In genomic region chr10:111700570-111700969, GRCm38 (mm10) we compare ENCODE assay signal across 26 mouse cellular contexts.
DNase-seq lines count a peak whose midpoint lies in the region; ATAC-seq and TF ChIP-seq lines count a peak whose summit lies in the region.
"Had no signal": no experiment of that assay in that cellular context is flagged by ENCODE, and none has a peak within 500 bp of the region (broad histone marks: within the 10 kb centered on the region; RNA-seq: fewer than 3 reads in every experiment).

No protein-coding gene starts in this region.

- no peaks in the 10 kb centered on the region for H3K36me3 ChIP-seq in forebrain, postnatal 0 days (ENCODE audit: insufficient read depth)
- no peaks in the 10 kb centered on the region for H3K36me3 ChIP-seq in forebrain, embryonic 12.5 days (replicated peaks)
- H3K36me3 ChIP-seq in midbrain, embryonic 13.5 days: no peaks in the 10 kb centered on the region
- H3K36me3 ChIP-seq in midbrain, postnatal 0 days (ENCODE audit: insufficient read depth, low read length): no peaks in the 10 kb centered on the region
- no peaks in the 10 kb centered on the region for H3K36me3 ChIP-seq in hindbrain, embryonic 14.5 days (replicated peaks; ENCODE audit: control insufficient read depth, insufficient read depth)
- H3K36me3 ChIP-seq: embryonic facial prominence, embryonic 15.5 days; heart, embryonic 15.5 days; midbrain, embryonic 10.5 days had no signal

- H3K27ac ChIP-seq in forebrain, postnatal 0 days (ENCODE audit: low read depth, low read length): peak overlapping the region; percentile 66; the same call in 1 of the 2 replicates
- no peak overlapping the region for H3K27ac ChIP-seq in forebrain, embryonic 12.5 days
- H3K27ac ChIP-seq in midbrain, embryonic 13.5 days: peak overlapping the region; percentile 30; the same call in 1 of the 2 replicates
- H3K27ac ChIP-seq in midbrain, postnatal 0 days (ENCODE audit: low read depth, low read length): no peak overlapping the region
- peak overlapping the region; percentile 18; the same call in 1 of the 2 replicates for H3K27ac ChIP-seq in hindbrain, embryonic 14.5 days
- H3K27ac ChIP-seq: heart, embryonic 15.5 days; macrophage; midbrain, embryonic 10.5 days had no signal

- H3K9ac ChIP-seq in forebrain, postnatal 0 days: no peak overlapping the region
- H3K9ac ChIP-seq in forebrain, embryonic 12.5 days: no peak overlapping the region
- H3K9ac ChIP-seq in midbrain, embryonic 13.5 days (replicated peaks): no peak overlapping the region
- no peak overlapping the region for H3K9ac ChIP-seq in midbrain, postnatal 0 days (replicated peaks; ENCODE audit: low read length, poor library complexity, severe bottlenecking)
- no peak overlapping the region for H3K9ac ChIP-seq in hindbrain, embryonic 14.5 days
- H3K9ac ChIP-seq: embryonic facial prominence, embryonic 15.5 days; heart, embryonic 15.5 days; liver, postnatal 0 days had no signal

- 73% methylated on average over 3 of the region's 3 CpGs for WGBS in forebrain, postnatal 0 days
- 88% methylated on average over 3 of the region's 3 CpGs for WGBS in forebrain, embryonic 12.5 days
- WGBS in midbrain, embryonic 13.5 days: 79% methylated on average over 3 of the region's 3 CpGs
- WGBS in midbrain, postnatal 0 days: 71% methylated on average over 3 of the region's 3 CpGs
- 59% methylated on average over 3 of the region's 3 CpGs for WGBS in hindbrain, embryonic 14.5 days

- TF ChIP-seq CTCF in forebrain, postnatal 0 days (IDR thresholded peaks at IDR 0.05; ENCODE audit: low read depth): no peak
- no peak for TF ChIP-seq CTCF in midbrain, postnatal 0 days (IDR thresholded peaks at IDR 0.05)

- no peak overlapping the region for H3K4me3 ChIP-seq in forebrain, postnatal 0 days (ENCODE audit: low read depth, low read length)
- H3K4me3 ChIP-seq in forebrain, embryonic 12.5 days (replicated peaks): no peak overlapping the region
- no peak overlapping the region for H3K4me3 ChIP-seq in midbrain, embryonic 13.5 days (replicated peaks)
- H3K4me3 ChIP-seq in midbrain, postnatal 0 days (ENCODE audit: low read depth, low read length): no peak overlapping the region
- no peak overlapping the region for H3K4me3 ChIP-seq in hindbrain, embryonic 14.5 days (replicated peaks; ENCODE audit: low read length)
- H3K4me3 ChIP-seq: embryonic facial prominence, embryonic 15.5 days; heart, embryonic 15.5 days; midbrain, embryonic 10.5 days had no signal

- no peaks in the 10 kb centered on the region for H3K27me3 ChIP-seq in forebrain, postnatal 0 days (ENCODE audit: insufficient read depth, low read length)
- no peaks in the 10 kb centered on the region for H3K27me3 ChIP-seq in forebrain, embryonic 12.5 days
- H3K27me3 ChIP-seq in midbrain, embryonic 13.5 days: no peaks in the 10 kb centered on the region
- H3K27me3 ChIP-seq in midbrain, postnatal 0 days (ENCODE audit: insufficient read depth, low read length): no peaks in the 10 kb centered on the region
- no peaks in the 10 kb centered on the region for H3K27me3 ChIP-seq in hindbrain, embryonic 14.5 days (ENCODE audit: control insufficient read depth, insufficient read depth, low read length)
- H3K27me3 ChIP-seq: embryonic facial prominence, embryonic 15.5 days; heart, embryonic 15.5 days had no signal

- no peaks in the 10 kb centered on the region for H3K9me3 ChIP-seq in forebrain, postnatal 0 days (ENCODE audit: low read length)
- H3K9me3 ChIP-seq in forebrain, embryonic 12.5 days: 0 out of 2 replicates have a peak, but pooled peaks cover 2% of the 10 kb centered on the region
- H3K9me3 ChIP-seq in midbrain, embryonic 13.5 days: peaks cover 3% of the 10 kb centered on the region
- no peaks in the 10 kb centered on the region for H3K9me3 ChIP-seq in midbrain, postnatal 0 days (ENCODE audit: low read length)
- no peaks in the 10 kb centered on the region for H3K9me3 ChIP-seq in hindbrain, embryonic 14.5 days (ENCODE audit: control insufficient read depth, low read length)
- H3K9me3 ChIP-seq: heart, embryonic 15.5 days had no signal

- DNase-seq in forebrain, postnatal 0 days: no peak
- DNase-seq in midbrain, postnatal 0 days (ENCODE audit: low spot score): no peak
- DNase-seq in hindbrain, embryonic 14.5 days (ENCODE audit: low spot score): no peak
- DNase-seq in retina, postnatal 1 day: peak; percentile 43
- no peak for DNase-seq in urinary bladder, postnatal 14 days (ENCODE audit: low spot score)
- DNase-seq: adrenal gland, postnatal 25 days; cerebellum, adult 8-10 months; cerebellum, postnatal 36 days; gastrocnemius, postnatal 36 days; heart, postnatal 36 days; kidney, adult 8-10 months; kidney, postnatal 10 days; left cerebral cortex, postnatal 4 days; liver; liver, postnatal 0 days; right cerebral cortex, adult 18-20 months; right cerebral cortex, postnatal 4 days; thymus, adult 2 months had no signal

- H3K4me2 ChIP-seq in forebrain, postnatal 0 days (ENCODE audit: low read depth): no peak overlapping the region
- H3K4me2 ChIP-seq in forebrain, embryonic 12.5 days: no peak overlapping the region
- no peak overlapping the region for H3K4me2 ChIP-seq in midbrain, embryonic 13.5 days (replicated peaks)
- H3K4me2 ChIP-seq in midbrain, postnatal 0 days (ENCODE audit: low read depth, low read length, poor library complexity, severe bottlenecking): no peak overlapping the region
- H3K4me2 ChIP-seq in hindbrain, embryonic 14.5 days (replicated peaks): no peak overlapping the region
- H3K4me2 ChIP-seq: heart, embryonic 15.5 days had no signal

- ATAC-seq in forebrain, postnatal 0 days: no peak
- no peak for ATAC-seq in forebrain, embryonic 12.5 days (ENCODE audit: low FRiP score)
- no peak for ATAC-seq in midbrain, embryonic 13.5 days
- ATAC-seq in midbrain, postnatal 0 days (ENCODE audit: low FRiP score): no peak
- 0 out of 2 replicates have a peak, but pooled peaks have one; percentile 49 for ATAC-seq in hindbrain, embryonic 14.5 days (ENCODE audit: low FRiP score)
- ATAC-seq: inflammation-experienced regulatory T-cells, adult 6 months; liver, postnatal 0 days; lung, postnatal 0 days had no signal

- H3K4me1 ChIP-seq in forebrain, postnatal 0 days (ENCODE audit: insufficient read depth): peaks cover 6% of the 10 kb centered on the region; the same call in 1 of the 2 replicates
- H3K4me1 ChIP-seq in forebrain, embryonic 12.5 days: peaks cover 3% of the 10 kb centered on the region; the same call in 1 of the 2 replicates
- H3K4me1 ChIP-seq in midbrain, embryonic 13.5 days (replicated peaks): peaks cover 5% of the 10 kb centered on the region; the same call in 1 of the 2 replicates
- H3K4me1 ChIP-seq in midbrain, postnatal 0 days (ENCODE audit: insufficient read depth, low read length): peaks cover 3% of the 10 kb centered on the region; the same call in 1 of the 2 replicates
- H3K4me1 ChIP-seq in hindbrain, embryonic 14.5 days (replicated peaks; ENCODE audit: control insufficient read depth, insufficient read depth, low read length): peaks cover 7% of the 10 kb centered on the region; the same call in 1 of the 2 replicates
- H3K4me1 ChIP-seq: heart, embryonic 15.5 days had no signal

Comparison
In these comparisons a context has a peak if more than half of its experiments do, and no peak if none do; other contexts are left out.
1. H3K27ac ChIP-seq: peak in forebrain, postnatal 0 days (single experiment), midbrain, embryonic 13.5 days (single experiment) and hindbrain, embryonic 14.5 days (single experiment); none in forebrain, embryonic 12.5 days (single experiment) and midbrain, postnatal 0 days (single experiment).